Mouse (Mus musculus) hindbrain, embryonic 10.5 days (tissue): Measurements from ENCODE around the gene Ccdc57. TPM values are rescaled to one million over a fixed set of nuclear protein-coding genes. Genes with fewer than 3 reads are reported as not detected.

ENCODE experiments used
- DNase-seq: peaks from one replicate; pipeline ENCODE4 v3.0.0-alpha.2; 2017; ENCODE audit warnings: low spot score
- H3K27ac ChIP-seq: fragments of 300-500 bp; sonication (generic); 2 replicates; pipeline ENCODE4 v1.5.1; 2016; ENCODE audit warnings: mild to moderate bottlenecking, moderate library complexity
- H3K27me3 ChIP-seq: fragments of 300-500 bp; sonication (generic); 2 replicates; pipeline ENCODE4 v1.6.1; 2016; ENCODE audit warnings: mild to moderate bottlenecking; ENCODE audit not compliant: poor library complexity, insufficient read depth, severe bottlenecking
- H3K36me3 ChIP-seq: fragments of 300-500 bp; sonication (generic); 2 replicates; pipeline ENCODE4 v1.6.1; 2016; ENCODE audit warnings: mild to moderate bottlenecking, moderate library complexity
- H3K4me1 ChIP-seq: fragments of 300-500 bp; sonication (generic); replicated peaks from 2 replicates; pipeline ENCODE4 v1.6.1; 2016; ENCODE audit warnings: mild to moderate bottlenecking
- H3K4me3 ChIP-seq: fragments of 300-500 bp; sonication (generic); 2 replicates; pipeline ENCODE4 v1.5.1; 2016; ENCODE audit warnings: mild to moderate bottlenecking, moderate library complexity
- H3K9me3 ChIP-seq: fragments of 300-500 bp; sonication (generic); 2 replicates; pipeline ENCODE4 v1.6.1; 2016; ENCODE audit warnings: mild to moderate bottlenecking, moderate library complexity
- WGBS: fragments of 180-500 bp; shearing (Covaris S2); methylation state at CpG from one replicate; pipeline ENCODE4 v1.1.7; 2016; 5-methylcytosine and 5-hydroxymethylcytosine counted together
- polyA plus RNA-seq: library from polyadenylated mRNA; unstranded; fragments of >200 nt; fragmentation: Nextera tagmentation; extraction: Ambion mirVana; gene quantifications from 2 replicates; pipeline ENCODE4 v1.2.1, GENCODE M21; 2016

The Ccdc57 gene
- polyA plus RNA-seq, result 6.1 and 6.4 TPM in 2 replicates

GRCm38 (mm10) chr11:120932564-120933398 is at the start of gene Ccdc57:
TSS of gene Ccdc57 (minus strand) at chr11:120932872.
- DNase-seq, result peak; percentile 89
- WGBS, result 9% methylated on average over 44 of the region's 44 CpGs
- H3K36me3 ChIP-seq, result peaks cover 9% of the 10 kb centered on the region
- H3K4me3 ChIP-seq, result peak within 1 kb of the TSS; percentile 73
- peak within 1 kb of the TSS; percentile 92 for H3K27ac ChIP-seq
- no peaks in the 10 kb centered on the region for H3K9me3 ChIP-seq
- H3K27me3 ChIP-seq, result no peaks in the 10 kb centered on the region
- peaks cover 13% of the 10 kb centered on the region for H3K4me1 ChIP-seq

GRCm38 (mm10) chr11:120982459-120982858 is 49.8 kb upstream of the Ccdc57 start:
- H3K27ac ChIP-seq, result no peak overlapping the region
- H3K4me1 ChIP-seq, result 0 out of 2 replicates have a peak, but pooled peaks cover 2% of the 10 kb centered on the region
- H3K9me3 ChIP-seq, result no peaks in the 10 kb centered on the region
- H3K36me3 ChIP-seq, result peaks cover 99% of the 10 kb centered on the region
- no peaks in the 10 kb centered on the region for H3K27me3 ChIP-seq
- no peak overlapping the region for H3K4me3 ChIP-seq
- DNase-seq, result no peak

- WGBS, result 92% methylated on average over 4 of the region's 4 CpGs
- no peak overlapping the region for H3K4me3 ChIP-seq
- H3K36me3 ChIP-seq, result peaks cover 99% of the 10 kb centered on the region
- no peak overlapping the region for H3K27ac ChIP-seq
- H3K27me3 ChIP-seq, result no peaks in the 10 kb centered on the region
- no peaks in the 10 kb centered on the region for H3K4me1 ChIP-seq
- no peak for DNase-seq
- no peaks in the 10 kb centered on the region for H3K9me3 ChIP-seq
Observed at GRCm38 (mm10) chr11:120981661-120982060, 49.0 kb upstream of the Ccdc57 start.

GRCm38 (mm10) chr11:120980427-120981035 is 47.9 kb upstream of the Ccdc57 start:
- no peak for DNase-seq

GRCm38 (mm10) chr11:120979711-120980426 is 47.2 kb upstream of the Ccdc57 start:
- no peaks in the 10 kb centered on the region for H3K27me3 ChIP-seq
- no peak overlapping the region for H3K4me3 ChIP-seq
- 91% methylated on average over 8 of the region's 8 CpGs for WGBS
- DNase-seq, result no peak
- no peaks in the 10 kb centered on the region for H3K9me3 ChIP-seq
- peaks cover 99% of the 10 kb centered on the region for H3K36me3 ChIP-seq
- no peak overlapping the region for H3K27ac ChIP-seq
- no peaks in the 10 kb centered on the region for H3K4me1 ChIP-seq

More at GRCm38 (mm10) chr11:120980427-120981035, 47.9 kb upstream of the Ccdc57 start:
- no peaks in the 10 kb centered on the region for H3K9me3 ChIP-seq
- H3K4me1 ChIP-seq, result no peaks in the 10 kb centered on the region
- no peak overlapping the region for H3K27ac ChIP-seq
- WGBS, result 92% methylated on average over 9 of the region's 9 CpGs
- H3K36me3 ChIP-seq, result peaks cover 99% of the 10 kb centered on the region
- no peaks in the 10 kb centered on the region for H3K27me3 ChIP-seq
- no peak overlapping the region for H3K4me3 ChIP-seq

- Histone ChIP-seq H3K4me3 (no peak overlapping the region), H3K36me3 (peaks cover 100% of the 10 kb centered on the region), H3K9me3 (no peaks in the 10 kb centered on the region), H3K27me3 (no peaks in the 10 kb centered on the region), H3K4me1 (no peaks in the 10 kb centered on the region), H3K27ac (no peak overlapping the region)
- 85% methylated on average over 6 of the region's 6 CpGs for WGBS
- no peak for DNase-seq
Observed at GRCm38 (mm10) chr11:120973318-120973717, 40.6 kb upstream of the Ccdc57 start.

- no peaks in the 10 kb centered on the region for H3K4me1 ChIP-seq
- H3K4me3 ChIP-seq, result no peak overlapping the region
- DNase-seq, result no peak
- 91% methylated on average over 5 of the region's 5 CpGs for WGBS
- peaks cover 100% of the 10 kb centered on the region for H3K36me3 ChIP-seq
- H3K9me3 ChIP-seq, result no peaks in the 10 kb centered on the region
- H3K27ac ChIP-seq, result no peak overlapping the region
- H3K27me3 ChIP-seq, result no peaks in the 10 kb centered on the region
Observed at GRCm38 (mm10) chr11:120971237-120971636, 38.6 kb upstream of the Ccdc57 start.

GRCm38 (mm10) chr11:120969742-120970141 is 37.1 kb upstream of the Ccdc57 start:
- no peak for DNase-seq
- no peak overlapping the region for H3K27ac ChIP-seq
- H3K4me3 ChIP-seq, result no peak overlapping the region
- 94% methylated on average over 5 of the region's 5 CpGs for WGBS
- no peaks in the 10 kb centered on the region for H3K27me3 ChIP-seq
- H3K9me3 ChIP-seq, result no peaks in the 10 kb centered on the region
- H3K36me3 ChIP-seq, result peaks cover 100% of the 10 kb centered on the region
- H3K4me1 ChIP-seq, result peaks cover 15% of the 10 kb centered on the region

GRCm38 (mm10) chr11:120965587-120965986 is 32.9 kb upstream of the Ccdc57 start:
- no peak for DNase-seq
- H3K4me1 ChIP-seq, result peaks cover 19% of the 10 kb centered on the region
- H3K36me3 ChIP-seq, result peaks cover 100% of the 10 kb centered on the region
- WGBS, result 87% methylated on average over 4 of the region's 4 CpGs
- no peak overlapping the region for H3K4me3 ChIP-seq
- H3K27ac ChIP-seq, result no peak overlapping the region
- H3K27me3 ChIP-seq, result no peaks in the 10 kb centered on the region
- H3K9me3 ChIP-seq, result no peaks in the 10 kb centered on the region

- Histone ChIP-seq H3K27me3 (no peaks in the 10 kb centered on the region), H3K27ac (no peak overlapping the region), H3K36me3 (peaks cover 100% of the 10 kb centered on the region), H3K4me1 (peaks cover 23% of the 10 kb centered on the region), H3K4me3 (no peak overlapping the region), H3K9me3 (no peaks in the 10 kb centered on the region)
- 79% methylated on average over 10 of the region's 10 CpGs for WGBS
- no peak for DNase-seq
Observed at GRCm38 (mm10) chr11:120964195-120965157, 31.8 kb upstream of the Ccdc57 start.

GRCm38 (mm10) chr11:120962909-120963308 is 30.2 kb upstream of the Ccdc57 start:
- no peaks in the 10 kb centered on the region for H3K27me3 ChIP-seq
- DNase-seq, result no peak
- H3K4me1 ChIP-seq, result peaks cover 31% of the 10 kb centered on the region
- H3K9me3 ChIP-seq, result no peaks in the 10 kb centered on the region
- peaks cover 100% of the 10 kb centered on the region for H3K36me3 ChIP-seq
- no peak overlapping the region for H3K27ac ChIP-seq
- 91% methylated on average over 7 of the region's 7 CpGs for WGBS
- H3K4me3 ChIP-seq, result no peak overlapping the region
